Mouse (Mus musculus) thymus, postnatal 14 days (tissue): ENCODE data around the gene Apof.
"Not testable (repeated sequence)": the region's sequence is repeated elsewhere in the genome, so short reads cannot be mapped to it uniquely, and the experiment has no call there.

Source experiments
- DNase-seq: peaks from one replicate; pipeline ENCODE4 v3.0.0; 2021

Apof gene

GRCm38 (mm10) chr10:128259946-128260345 lies 8.5 kb upstream of the Apof start:
- peak; percentile 25 for DNase-seq

- not testable (repeated sequence) for DNase-seq
Measured at GRCm38 (mm10) chr10:128260376-128260775, 8.1 kb upstream of the Apof start.

- DNase-seq: no peak
Measured at GRCm38 (mm10) chr10:128262300-128262699, 6.2 kb upstream of the Apof start.

- no peak for DNase-seq
Measured at GRCm38 (mm10) chr10:128263393-128264310, 4.8 kb upstream of the Apof start.

- DNase-seq: no peak
Measured at GRCm38 (mm10) chr10:128269206-128269910, 887 bp downstream of the Apof start.

- peak; percentile 95 for DNase-seq
Measured at GRCm38 (mm10) chr10:128270287-128270841, 1.9 kb downstream of the Apof start, which contains the start of gene Stat2. Gene Stat2 (plus strand): TSS chr10:128270559.

- DNase-seq: no peak
Measured at GRCm38 (mm10) chr10:128270866-128271265, 2.4 kb downstream of the Apof start.

GRCm38 (mm10) chr10:128271883-128272282 lies 3.4 kb downstream of the Apof start:
- DNase-seq: no peak

- not testable (repeated sequence) for DNase-seq
Measured at GRCm38 (mm10) chr10:128272819-128273439, 4.5 kb downstream of the Apof start.

- not testable (repeated sequence) for DNase-seq
Measured at GRCm38 (mm10) chr10:128275374-128275773, 6.9 kb downstream of the Apof start.

- no peak for DNase-seq
Measured at GRCm38 (mm10) chr10:128278158-128278557, 9.7 kb downstream of the Apof start.

- no peak for DNase-seq
Measured at GRCm38 (mm10) chr10:128280943-128281342, 12.5 kb downstream of the Apof start.

- DNase-seq: no peak
Measured at GRCm38 (mm10) chr10:128281682-128282081, 13.2 kb downstream of the Apof start.

GRCm38 (mm10) chr10:128282886-128283450 lies 14.5 kb downstream of the Apof start:
- no peak for DNase-seq

GRCm38 (mm10) chr10:128283604-128284579 lies 15.4 kb downstream of the Apof start:
- peak; percentile 68 for DNase-seq

- not testable (repeated sequence) for DNase-seq
Measured at GRCm38 (mm10) chr10:128290594-128290993, 22.1 kb downstream of the Apof start.

GRCm38 (mm10) chr10:128296370-128297090 lies 28.1 kb downstream of the Apof start:
- no peak for DNase-seq

GRCm38 (mm10) chr10:128297221-128297620 lies 28.8 kb downstream of the Apof start:
- no peak for DNase-seq

- no peak for DNase-seq
Measured at GRCm38 (mm10) chr10:128297622-128298021, 29.2 kb downstream of the Apof start.

- no peak for DNase-seq
Measured at GRCm38 (mm10) chr10:128298243-128298642, 29.8 kb downstream of the Apof start.
